Mouse (Mus musculus) retina, embryonic 14.5 days (tissue): Measurements from ENCODE around the gene Mras.
A peak's percentile ranks its signal among the peaks of the same experiment; 100 is the strongest.

Experiments
- DNase-seq: peaks from one replicate; pipeline ENCODE4 v3.0.0-alpha.2; 2015; ENCODE audit warnings: low spot score

Mras gene

DNA sequence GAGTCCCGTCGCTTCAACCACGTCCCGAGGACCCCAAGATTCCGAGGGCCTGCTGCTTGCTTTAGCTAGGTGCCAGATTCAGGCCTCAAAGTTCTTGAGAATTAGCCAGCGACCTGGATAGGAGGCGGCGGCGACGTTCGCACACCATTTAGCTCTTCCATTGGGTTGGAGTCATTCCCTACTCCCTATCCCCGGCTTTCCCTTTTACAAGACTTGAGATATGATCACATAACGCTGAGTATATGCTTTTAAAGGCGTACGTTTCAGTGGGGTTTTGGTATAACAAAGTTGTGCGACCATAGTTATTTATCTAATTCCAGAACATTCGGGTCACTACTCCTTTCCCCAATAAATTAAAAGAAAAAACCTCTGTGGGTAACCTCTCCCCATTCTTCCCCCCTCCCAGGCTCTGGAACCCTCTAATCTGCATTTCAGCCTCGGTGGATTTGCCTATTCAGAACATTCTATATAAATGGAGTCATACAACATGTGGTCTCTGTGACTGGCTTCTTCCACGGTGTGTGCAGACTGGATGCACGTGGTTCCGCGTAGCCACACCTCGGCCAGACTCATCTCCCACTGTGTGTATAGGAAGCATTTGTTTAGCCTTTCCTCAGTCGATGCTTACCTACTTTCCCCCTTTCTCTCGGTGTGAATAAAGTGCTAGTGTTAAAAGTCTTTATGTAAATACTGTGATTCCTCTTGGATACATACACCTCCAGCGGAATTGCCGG lies at the start of gene Mras:
Gene Mras (minus strand): TSS at position 351 of the 734 bp plus-strand sequence.
- peak; percentile 21 for DNase-seq

DNA sequence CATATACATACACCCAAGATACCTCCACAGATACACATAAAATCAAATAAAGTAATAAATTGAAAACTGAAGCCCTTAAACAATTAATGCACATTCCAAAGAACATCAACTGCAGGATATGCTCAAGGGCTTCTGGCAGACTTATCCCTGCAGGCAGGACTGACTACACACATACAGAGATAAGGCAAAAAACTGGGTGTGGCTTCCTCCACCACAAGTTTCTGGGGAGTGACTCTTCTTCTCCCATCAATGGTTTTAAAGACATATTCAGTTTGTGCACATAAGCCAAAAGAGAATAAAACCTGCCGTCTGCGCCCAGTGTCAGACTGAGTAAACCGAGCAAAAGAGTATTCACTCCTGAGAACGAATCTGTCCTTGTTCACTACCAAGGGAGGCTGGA lies 48.0 kb upstream of the Mras start:
- DNase-seq: no peak

DNA sequence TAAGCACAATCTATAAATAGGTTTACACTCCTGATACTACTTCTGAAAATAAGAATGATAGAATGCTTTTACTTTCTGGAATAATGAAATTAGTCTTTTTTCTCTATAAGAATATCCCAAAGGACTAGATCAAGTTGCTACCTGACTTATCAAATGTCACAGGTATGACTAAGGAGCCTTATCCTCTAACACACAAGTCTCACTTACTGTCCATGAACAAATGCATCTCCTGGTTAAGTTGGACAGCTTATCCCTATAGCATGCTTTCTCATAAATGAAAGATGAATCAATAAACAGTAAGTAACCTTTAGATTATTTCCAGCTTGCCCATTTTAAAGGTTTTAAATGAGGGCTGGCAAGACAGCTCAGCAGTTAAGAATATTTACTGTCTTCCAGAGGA lies 47.5 kb upstream of the Mras start:
- DNase-seq: no peak

DNA sequence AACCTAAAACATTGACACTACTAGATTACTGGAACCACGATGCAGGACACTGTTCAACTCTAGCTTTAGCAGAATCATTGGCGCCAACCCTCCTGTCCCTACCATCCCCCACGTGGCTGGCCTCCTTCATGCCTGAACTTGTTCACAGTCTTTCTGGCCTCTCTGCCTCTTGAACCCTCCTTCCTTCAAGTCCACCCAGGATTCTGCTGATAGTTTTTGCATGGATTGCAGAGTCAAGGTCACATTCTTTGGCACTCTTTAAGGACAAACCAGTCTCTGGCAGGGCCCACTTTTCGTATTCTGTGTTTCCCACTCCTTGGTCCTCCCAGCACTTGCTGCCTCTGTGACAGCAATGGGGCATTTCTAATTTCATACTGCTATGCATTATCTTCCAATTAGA lies 46.0 kb upstream of the Mras start:
- no peak for DNase-seq

DNA sequence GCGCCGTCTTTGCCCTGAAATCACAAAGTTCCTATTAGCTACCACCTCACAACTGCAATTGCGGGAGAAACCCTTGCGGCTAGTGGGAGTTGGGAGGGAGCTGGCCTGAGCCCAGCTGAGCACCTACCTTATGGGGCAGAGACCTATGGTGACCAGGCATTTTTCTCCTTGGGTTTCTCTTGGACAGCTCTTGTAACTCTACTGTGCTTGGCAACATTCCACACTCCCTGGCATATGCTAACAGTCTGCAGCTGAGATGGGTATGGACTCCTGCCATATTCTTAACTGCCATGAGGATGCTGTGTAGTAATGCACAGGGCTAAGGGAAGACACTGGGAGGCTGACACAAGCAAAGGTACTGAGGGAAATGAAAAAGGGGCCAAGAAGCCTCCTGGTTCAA lies 43.6 kb upstream of the Mras start:
- DNase-seq: no peak

DNA sequence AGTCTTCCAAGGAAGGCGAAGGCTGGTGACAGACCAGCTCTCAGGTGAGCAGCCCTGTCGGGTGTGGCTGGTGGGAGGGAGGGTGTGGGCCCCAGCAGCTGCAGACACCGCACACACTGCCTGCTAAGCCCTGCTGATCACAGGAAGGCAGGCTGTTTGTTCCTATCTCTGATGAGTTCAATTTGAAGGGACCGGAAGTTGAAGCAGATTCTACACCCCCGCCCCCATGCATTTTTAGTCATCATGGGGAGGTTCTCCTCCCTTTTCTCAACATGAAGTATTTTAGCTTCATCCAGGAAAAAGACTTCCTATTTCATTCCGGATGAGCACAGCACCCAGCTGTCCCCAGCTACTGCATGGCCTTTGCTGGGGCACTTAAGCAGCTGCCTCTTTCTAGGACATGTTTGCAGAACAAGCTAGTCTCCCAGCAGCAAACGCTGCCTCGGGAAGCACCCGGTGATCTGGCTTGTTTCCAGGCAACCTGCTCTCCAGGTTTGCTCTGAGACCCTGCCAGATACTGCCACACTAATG lies 42.1 kb upstream of the Mras start:
- DNase-seq: no peak

DNA sequence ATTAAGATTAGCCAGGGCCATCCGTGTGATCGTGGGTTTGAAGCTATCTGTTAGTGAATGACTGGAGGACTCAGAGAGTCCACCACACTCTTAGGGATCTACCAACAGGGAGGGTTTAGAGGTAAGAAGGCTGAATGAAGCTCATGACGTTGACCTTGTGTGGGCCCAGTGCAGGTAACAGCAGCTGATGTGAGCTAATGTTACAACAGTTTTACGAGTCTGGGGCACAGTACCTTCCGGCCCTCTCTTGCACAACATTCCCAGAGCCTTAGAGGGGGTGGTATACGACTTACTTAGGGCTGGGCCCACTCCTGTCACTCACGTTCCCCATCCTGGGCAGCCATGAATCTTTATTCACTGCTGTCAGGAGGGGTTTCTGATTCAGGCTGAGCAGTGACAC lies 34.2 kb upstream of the Mras start:
- DNase-seq: no peak

DNA sequence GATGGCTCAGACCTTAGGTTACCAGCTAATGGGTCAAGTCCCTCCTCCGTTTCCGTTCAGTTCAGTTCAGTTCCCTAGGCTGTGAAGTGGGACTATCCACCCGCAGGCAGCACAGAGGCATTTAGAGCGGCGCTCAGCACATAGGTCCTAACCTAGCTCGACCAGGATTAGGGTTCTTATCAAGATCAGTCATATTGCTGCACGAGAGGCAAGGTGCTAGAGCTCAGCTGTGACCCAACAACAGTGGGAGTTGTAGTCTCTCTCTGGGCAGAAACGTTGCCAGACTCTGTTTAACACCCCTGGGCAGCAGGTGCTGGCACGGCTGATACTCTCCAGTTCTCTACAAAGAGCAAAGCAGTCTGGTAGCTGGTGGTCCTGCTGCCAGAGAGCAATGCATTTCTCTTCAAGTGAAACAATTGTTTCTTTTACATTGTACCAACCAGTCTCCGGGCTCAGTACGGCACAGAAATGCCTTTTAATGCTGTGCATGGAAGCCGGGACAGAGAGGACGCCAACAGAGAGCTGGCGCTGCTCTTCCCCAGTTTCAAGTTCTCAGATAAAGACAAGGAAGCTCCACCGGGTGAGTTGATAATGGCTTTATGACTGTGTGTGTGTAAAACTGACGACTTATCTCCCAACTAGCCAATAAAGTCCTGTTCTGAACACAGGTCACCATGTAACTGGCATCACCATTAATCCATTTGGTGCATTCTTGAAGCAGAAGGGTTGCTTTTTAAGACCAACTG lies 33.3 kb upstream of the Mras start:
- no peak for DNase-seq

DNA sequence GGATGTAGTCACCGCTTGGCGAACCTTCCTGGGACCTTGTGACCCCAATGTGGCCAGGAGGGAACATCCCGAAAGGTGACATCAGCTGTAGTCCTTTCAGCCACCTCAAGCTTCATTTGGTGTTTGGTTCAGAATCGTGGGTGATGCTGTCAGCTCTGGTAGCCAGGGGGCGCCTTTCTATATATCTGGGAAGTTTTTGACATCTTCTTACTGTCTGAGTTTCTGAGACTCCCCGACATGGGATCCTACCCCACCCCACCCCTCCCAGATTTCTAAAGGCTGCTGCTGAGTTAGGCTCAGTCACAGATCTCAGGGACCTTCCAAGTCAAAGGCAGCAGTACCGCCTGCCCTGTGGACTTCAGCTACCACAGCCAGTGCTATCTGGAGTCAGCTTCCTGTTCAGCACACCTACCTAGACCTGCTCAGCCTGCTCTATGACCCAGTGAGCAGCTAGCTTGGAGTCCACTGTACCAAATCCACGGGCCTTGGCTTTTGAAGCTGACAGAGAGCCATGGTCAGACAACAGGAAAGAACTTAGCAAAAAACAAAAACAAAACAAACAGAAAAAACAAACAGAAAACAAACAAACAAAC lies 32.6 kb upstream of the Mras start:
- peak; percentile 47 for DNase-seq

DNA sequence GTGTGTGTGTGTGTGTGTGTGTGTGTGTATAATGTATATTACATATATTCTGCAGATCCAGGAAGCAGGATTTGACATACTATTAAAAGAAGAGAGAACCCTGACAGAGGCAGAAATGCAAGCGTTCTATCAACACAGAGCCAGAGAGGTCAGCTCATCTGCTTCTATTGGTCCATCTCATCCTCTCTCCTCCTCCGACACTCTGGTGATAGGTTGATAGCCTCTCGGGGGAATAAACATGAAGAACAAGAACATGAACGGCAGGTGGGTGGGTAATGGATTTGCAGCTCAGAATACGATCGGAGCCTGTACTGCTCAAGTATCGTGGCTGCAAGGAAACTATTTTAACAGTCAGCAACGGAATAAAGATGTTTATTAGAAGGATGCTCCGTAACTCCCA lies 31.4 kb upstream of the Mras start:
- no peak for DNase-seq

DNA sequence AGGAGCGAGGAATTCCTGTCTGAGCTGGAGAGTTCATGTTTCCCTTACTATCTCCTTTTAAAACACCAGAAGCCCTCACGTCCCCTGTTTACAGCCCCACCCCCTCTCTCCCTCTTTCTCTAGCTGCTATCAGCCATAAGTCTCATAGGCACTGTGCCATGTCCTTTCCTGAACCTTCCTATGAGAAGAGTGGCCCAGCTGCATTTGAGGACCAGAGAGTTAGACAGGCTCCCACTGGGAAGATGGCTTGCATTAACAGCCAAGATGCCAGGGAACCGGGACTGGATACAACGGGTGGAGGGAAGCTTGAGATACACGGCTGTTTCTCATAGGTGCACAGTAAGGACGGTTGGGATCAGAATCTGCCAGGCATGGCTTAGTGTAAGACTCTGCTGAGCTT lies 27.7 kb upstream of the Mras start:
- DNase-seq: no peak

DNA sequence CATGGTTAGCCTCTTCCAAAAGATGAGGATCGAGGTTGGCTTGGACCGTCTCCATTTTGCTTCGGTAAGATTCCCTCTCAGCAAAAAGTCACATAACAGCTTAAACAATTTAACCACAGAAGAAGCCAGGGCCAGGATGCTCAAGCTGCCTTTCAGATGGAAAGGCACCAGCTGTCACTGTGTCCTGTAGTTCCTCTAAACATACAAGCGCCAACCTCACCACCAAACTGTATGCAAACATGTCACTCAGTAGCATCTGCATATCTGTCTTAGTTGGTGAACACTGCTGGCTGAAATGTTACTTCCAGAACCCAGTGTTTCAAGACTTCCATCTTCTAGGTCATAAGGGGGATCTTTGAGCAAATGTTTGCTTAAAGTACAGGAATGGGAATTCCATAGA lies 22.5 kb upstream of the Mras start:
- no peak for DNase-seq

DNA sequence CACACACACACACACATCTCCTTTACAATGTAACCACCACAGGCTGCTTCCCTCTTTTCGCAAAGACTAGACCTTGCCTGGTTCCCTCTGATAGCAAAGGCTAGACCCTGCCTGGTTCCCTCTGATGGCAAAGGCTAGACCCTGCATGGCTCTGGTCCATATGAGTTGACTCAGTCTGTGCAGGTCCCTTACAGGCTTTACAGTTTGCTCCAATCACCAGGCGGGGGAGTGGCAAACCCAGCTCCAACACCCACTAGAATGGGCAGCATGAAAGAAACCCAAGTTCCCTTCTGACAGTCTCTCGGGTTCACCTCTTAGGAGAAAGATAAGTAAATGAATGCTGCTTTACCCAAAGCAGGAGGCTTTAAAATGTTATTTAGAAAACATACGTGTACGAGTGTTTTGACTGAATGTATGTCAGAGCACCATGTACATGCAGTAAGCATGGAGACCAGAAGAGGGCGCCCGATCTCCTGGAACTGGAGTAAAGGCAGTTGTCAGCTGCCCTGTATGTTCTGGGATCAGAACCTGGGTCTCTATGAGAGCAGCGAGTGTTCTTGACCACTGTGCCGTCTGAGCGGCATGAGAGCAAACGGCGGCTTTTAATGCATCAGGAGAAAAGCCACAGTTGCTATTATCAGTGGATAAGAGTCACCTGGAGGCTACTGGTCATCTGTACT lies 21.5 kb upstream of the Mras start:
- peak; percentile 75 for DNase-seq

DNA sequence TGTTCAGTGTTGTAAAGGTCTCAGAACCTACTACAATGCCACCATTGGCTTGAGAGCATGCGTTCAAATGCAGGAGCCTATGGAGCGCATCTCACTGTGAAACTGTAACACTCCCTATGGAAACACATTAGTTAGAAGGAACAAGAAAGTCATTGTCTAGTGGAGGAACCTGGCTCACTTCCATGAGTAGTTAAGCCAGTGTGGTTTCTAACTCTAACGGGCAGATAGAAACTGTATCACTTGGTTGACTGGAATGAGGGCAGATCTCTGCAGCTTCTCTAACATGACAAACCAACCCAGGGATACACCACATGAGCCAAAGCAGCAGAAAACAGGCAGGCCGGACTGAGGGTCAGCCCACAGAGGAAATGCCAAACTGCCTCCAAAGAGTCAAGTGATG lies 17.0 kb upstream of the Mras start:
- no peak for DNase-seq

DNA sequence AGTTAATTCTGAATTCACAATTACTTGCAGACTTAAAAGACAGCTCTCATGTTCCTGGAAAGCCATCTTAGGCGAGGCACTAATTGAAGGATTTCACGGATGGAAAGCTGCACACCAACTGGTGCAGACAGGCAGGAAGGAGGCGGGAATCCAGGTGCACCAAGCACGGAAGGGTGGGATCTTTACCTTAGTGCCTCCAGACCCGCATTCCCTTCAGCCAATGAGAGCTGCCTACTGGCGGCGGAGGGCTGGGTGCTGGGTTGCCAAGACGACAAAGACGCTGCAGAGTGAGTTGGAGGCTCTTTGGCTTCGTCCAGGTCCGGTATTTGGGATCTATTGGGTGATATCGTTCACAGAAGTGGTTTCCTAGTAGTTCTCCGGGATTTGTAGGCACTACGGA lies 14.0 kb upstream of the Mras start, which contains the start of gene Nme9:
Gene Nme9 (plus strand): TSS at position 315 of the 400 bp plus-strand sequence.
- peak; percentile 28 for DNase-seq

DNA sequence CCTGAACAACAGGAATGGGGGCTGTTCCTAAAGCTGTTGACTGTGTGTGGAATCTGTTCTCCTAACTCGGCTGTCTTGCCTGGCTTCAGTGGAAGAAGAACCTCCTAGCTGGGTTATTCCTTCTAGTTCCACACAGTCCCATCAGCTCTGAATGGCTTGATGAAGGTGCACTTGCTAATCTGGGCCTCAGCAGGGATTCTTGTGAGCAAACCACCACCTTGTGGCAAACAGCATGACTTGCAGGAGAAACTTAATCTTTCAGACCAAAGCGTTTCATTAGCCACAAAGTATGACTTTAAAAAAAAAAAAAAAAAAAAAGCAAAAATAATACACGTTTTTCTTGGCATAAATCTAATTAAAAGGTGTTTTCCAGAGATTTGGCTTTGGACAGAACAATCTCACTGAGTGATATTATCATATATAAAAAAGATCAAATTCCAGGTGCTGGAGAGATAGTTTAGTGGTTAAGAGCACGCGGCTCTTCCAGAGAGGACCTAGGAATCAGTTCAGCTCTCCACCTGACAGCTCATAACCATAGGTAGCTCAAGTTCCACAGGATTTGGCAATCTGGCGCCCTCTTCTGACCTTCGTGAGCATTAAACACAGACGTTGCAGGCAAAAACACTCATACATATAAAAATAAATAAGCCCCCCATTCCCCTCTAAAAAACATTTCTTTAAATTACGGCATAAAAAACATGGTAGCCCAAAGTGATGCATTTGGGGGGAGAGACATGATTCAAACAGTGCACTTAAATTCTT lies 12.9 kb upstream of the Mras start:
- DNase-seq: peak; percentile 45

DNA sequence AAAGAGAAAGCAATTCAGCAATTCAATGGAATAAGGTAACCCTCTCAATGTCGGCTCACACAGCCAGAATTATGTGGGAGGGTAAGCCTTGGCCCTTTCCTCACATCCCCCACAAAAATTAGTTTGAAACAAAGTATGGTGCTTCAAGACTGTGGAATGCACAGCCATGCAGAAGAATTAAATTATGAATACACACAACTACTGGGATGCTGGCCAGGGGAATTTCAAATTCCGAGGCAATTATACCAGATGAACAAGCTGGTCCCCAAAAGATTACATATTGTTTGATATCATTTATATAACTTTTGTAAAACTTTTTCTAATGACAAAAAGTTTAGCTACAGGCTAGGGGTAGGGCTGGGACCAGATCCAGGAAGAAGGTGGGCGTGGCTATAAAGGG lies 10.1 kb upstream of the Mras start:
- DNase-seq: no peak

DNA sequence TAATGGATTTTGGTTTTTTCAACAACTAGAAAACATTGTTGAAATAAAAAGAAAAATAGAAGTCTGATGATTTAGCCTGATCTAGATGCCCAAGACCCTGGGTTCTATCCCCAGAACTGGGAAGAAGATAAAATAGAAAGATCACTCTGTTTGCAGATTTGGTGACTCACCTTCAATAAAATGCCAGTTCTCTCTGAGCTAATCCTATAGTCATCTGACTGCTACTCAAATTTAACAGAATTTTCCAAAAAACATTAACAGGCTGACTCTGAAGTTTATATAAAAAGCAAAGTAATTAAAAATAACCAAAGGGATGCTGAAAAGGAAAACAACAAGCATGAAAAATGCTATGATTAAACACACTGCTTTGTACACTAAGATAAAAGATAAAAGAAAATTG lies 9.1 kb upstream of the Mras start:
- no peak for DNase-seq

DNA sequence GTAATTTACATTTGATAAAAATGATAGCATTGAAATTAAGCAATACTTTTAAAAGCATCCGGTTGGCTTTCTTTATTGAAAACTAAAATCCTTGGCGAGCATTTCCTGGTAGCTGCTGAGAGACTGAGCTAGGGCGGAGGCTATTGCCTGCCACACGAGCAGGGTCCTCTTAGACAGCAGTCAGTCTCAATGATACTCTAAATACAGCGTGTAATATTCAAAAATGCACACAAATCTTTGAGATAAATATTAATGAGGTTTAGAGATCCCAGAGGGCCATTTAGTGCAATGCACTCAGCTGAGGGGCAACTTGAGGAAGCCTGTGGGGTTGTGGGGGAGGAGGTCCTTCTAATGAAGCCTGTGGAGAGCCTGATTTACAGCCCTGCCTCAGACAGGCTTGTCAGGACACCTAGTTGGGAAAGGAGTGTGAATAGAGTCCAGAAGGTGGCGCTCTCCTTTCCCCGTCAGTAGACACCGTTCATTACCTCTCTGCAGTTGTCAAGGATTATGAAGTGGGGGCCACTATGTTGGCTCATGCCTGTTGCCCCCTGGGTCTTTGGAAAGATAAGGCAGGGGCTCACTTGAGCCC lies 7.5 kb upstream of the Mras start:
- DNase-seq: peak; percentile 69

DNA sequence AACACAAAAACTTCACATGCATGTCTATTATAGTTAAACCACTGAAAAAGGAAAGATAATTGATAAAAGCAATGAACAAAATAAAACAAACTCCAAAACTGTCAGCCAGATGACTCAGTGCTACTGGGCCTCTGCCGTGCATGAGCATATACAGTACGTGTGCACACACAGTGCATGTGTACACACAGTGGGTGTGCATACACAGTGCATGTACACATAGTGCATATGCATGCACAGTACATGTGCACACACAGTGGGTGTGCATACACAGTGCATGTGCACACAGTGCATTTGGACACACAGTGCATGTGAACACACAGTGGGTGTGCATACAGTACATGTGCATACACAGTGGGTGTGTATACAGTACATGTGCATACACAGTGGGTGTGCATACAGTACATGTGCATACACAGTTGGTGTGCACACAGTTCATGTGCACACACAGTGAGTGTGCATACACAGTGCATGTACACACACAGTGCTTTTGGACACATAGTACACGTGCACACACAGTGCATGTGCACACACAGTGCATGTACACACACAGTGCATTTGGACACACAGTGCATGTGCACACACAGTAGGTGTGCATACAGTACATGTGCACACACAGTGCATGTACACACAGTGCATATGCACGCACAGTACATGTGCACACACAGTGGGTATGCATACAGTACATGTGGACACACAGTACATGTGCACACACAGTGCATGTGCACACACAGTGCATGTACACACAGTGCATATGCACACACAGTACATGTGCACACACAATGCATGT lies 4.7 kb upstream of the Mras start:
- DNase-seq: no peak

DNA sequence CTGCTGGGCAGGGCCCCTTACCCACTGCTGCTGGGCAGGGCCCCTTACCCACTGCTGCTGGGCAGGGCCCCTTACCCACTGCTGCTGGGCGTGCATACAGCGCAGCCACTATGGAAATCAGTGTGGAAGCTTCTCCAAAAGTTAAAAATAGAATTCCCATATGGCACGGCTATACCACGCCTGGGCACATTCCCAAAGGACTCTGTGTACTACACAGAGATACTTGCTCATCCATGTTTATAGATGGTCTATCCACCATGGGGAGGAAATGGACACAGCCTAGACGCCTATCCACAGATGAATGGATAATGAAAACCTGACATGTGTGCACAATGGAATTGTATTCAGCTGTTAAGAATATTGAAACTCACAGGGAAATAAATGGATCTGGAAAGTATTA lies 3.8 kb upstream of the Mras start:
- DNase-seq: no peak
